Mouse (Mus musculus) thymus, postnatal 36 days (tissue): ENCODE measurements around the gene Rbm7.
"Not testable (repeated sequence)": the region's sequence is repeated elsewhere in the genome, so short reads cannot be mapped to it uniquely, and the experiment has no call there.

ENCODE experiments used
- DNase-seq, 2 experiments: peaks; one replicate each; pipeline ENCODE4 v3.0.0; 2022; ENCODE audit warnings: mixed read lengths in 2 of 2

Rbm7 gene

GRCm38 (mm10) chr9:48494817-48495547 is at the start of gene Rbm7, which contains the start of gene Gm5617:
Gene Rbm7 (minus strand): TSS chr9:48495299.
Gene Gm5617 (plus strand): TSS chr9:48495442.
- DNase-seq = peak; percentile 90 to 94

GRCm38 (mm10) chr9:48538688-48539087 is 43.6 kb upstream of the Rbm7 start:
- DNase-seq = peak; percentile 12 to 19

DNA sequence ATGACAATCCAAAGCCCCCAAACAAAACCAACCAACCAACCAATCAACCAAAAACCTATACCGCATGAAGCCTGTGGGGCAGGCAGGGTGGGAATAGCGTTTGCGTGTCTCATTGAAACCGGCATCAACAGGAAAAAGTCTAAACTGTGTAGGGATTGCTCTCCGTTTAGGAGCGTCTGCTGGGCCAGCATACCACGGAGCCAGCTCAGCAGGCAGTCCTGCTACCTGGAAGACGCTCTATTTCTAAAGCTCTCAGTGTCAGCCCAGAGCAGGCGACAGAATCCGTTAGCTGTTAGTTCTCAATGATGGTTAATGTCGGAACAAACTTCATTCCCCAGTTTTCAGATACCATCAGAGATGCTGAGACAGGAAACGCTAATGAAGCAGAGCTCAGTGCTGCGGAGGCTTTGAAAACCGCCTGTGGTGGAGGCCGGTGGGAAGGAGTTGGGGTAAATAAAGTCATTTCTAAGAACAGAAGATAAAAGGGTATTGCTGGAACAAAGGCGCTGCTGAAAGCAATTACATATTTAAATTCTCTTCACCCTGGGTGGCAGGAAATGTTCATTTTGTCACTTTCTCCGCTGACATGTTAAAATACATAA is 43.0 kb upstream of the Rbm7 start:
- DNase-seq = peak; percentile 28 to 36

DNA sequence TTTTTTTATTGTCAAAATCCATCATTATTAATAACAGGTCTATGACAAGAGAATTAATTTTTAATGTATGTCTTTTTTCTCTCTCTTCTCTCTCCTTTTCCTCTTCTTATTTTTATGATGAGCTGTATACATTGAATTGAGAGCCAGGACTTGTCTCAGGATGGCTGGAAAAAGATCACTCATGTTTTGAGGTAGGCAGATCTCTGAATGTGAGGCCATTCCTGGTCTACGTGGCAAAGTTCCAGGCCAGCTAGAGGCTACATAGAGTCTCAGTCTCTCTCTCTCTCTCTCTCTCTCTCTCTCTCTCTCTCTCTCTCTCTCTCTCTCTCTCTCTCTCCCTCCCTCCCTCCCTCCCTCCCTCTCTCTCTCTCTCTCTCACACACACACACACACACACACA is 42.5 kb upstream of the Rbm7 start:
- not testable (repeated sequence) for DNase-seq

DNA sequence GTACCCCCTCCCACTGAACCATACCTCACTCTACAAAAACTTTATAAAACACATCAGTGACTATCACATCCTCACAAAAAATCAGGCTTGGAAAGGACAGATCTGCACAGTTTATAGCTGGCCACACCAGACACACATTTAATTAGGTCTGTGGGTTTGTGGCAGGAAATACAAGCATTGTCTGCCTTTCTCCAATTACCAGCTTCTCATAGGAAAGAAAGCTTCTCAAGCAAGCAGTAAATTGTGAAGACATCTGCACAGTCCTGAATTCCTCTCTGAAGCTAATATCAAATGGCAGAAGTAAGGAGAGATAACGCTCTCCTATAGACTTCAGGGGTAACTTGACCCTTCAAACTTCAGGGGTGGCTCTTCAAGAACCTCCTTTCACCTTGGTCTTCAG is 41.3 kb upstream of the Rbm7 start:
- DNase-seq = no peak

DNA sequence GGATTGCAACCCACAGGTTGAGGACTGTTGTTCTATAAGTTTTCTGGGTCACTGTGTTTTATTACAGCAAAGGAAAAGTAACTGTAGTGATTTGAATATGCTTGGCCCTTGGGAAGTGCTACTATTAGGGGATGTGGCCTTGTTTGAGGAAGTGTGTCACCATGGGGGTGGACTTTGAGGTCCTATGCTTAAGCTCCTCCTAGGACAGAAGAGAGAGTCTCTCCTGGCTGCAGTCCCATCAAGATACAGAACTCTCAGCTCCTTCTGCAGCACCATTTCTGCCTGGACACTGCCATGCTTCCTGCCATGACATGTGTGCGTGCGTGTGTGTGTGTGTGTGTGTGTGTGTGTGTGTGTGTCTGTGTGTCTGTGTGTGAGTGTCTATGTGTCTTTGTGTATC is 37.6 kb upstream of the Rbm7 start:
- DNase-seq = no peak

- no peak for DNase-seq
These were observed 37.1 kb upstream of the Rbm7 start for GRCm38 (mm10) chr9:48532203-48532602.

GRCm38 (mm10) chr9:48531294-48531693 is 36.2 kb upstream of the Rbm7 start:
- DNase-seq = no peak

DNA sequence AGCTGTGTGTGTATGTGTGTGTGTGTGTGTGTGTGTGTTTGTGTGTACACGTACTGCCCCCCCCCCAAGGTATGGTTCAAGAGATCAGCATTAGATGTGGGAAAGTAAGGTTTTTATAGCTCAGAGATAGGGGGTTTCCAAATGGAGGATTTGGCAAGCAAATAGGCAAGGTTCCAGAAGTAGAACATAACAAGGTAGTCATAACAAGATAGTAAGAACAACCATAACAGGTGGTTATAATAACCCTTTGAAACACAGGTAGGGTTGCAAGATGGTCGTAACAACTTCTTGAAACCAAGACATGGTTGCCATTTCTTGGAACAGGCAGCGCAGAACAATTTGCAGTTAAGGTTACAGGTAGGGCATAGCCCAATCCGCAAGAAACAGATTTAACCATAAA is 31.4 kb upstream of the Rbm7 start:
- DNase-seq = no peak

- no peak for DNase-seq
These were observed 30.5 kb upstream of the Rbm7 start for GRCm38 (mm10) chr9:48525566-48525965.

- DNase-seq = not testable (repeated sequence)
These were observed 25.3 kb upstream of the Rbm7 start for GRCm38 (mm10) chr9:48520405-48520804.

- DNase-seq = no peak
These were observed 22.5 kb upstream of the Rbm7 start for GRCm38 (mm10) chr9:48517372-48518130.

DNA sequence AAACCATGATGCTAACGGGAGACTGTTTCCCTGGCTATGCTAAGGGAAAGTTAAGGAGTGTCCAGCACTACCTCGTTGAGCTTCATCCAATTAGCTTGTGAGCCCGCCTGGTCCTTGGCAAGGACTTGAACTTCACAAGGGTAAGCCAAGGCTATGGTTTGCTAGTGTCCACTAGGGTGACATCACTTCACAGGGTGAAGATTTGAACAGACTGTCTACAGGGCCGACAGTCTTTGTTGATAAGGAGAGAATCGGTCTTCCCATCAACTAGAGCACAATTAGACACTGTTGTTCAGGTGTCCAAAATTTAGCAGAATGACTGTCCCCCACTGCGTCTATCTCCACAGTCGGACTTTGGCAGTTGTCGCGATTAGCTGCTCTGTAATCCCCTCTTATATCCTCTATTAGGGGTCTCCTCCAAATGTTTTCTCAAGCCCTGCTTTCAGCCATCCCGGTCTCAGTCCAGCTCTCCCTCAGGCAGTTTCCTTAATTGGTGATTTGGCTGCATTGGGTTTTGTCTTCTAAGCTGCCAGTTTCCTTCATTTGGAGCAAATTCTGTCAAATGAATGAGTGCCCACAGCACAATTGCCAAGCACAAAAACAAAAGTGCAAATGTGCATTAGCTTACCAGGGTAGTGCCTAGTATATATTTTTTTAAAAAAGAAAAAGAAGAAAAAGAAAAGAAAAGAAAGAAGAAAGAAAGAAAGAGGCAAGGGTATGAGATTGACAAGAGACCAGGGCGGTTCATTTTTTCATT is 21.7 kb upstream of the Rbm7 start:
- no peak for DNase-seq

- DNase-seq = no peak
These were observed 20.2 kb upstream of the Rbm7 start for GRCm38 (mm10) chr9:48515332-48515731.

- DNase-seq = no peak
These were observed 15.0 kb upstream of the Rbm7 start for GRCm38 (mm10) chr9:48510134-48510533.

DNA sequence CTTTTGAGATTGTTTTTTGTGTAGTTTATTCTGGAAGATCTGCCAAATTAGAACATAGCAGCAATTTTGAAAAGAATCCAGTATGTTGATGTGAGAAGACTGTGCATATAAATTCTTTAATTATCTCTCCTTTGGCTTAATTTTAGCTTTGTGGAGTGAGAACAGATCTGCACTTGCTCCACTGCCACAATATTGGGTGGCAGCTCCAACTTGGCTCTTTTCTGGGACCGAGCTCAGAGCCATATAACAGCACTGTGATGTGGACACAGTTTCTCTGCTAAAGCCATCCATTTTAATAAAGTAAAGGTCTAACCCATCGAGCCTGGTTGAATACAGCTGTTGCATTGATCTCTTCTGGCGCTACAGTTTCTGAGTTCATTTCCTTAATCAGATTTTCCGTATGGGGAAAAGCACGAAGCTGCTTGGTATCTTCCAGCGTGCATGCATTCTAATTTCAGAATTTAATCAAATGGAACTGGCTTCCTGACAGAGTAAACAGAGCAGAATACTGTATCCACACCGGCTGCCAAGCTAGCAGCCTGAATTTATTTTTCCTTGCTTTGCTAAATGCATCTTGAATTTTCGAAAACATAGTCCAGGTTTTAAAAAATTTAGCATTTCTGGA is 9.8 kb upstream of the Rbm7 start:
- no peak for DNase-seq

GRCm38 (mm10) chr9:48503001-48503400 is 7.9 kb upstream of the Rbm7 start:
- no peak for DNase-seq

- no peak for DNase-seq
These were observed 6.1 kb upstream of the Rbm7 start for GRCm38 (mm10) chr9:48501192-48501591.

DNA sequence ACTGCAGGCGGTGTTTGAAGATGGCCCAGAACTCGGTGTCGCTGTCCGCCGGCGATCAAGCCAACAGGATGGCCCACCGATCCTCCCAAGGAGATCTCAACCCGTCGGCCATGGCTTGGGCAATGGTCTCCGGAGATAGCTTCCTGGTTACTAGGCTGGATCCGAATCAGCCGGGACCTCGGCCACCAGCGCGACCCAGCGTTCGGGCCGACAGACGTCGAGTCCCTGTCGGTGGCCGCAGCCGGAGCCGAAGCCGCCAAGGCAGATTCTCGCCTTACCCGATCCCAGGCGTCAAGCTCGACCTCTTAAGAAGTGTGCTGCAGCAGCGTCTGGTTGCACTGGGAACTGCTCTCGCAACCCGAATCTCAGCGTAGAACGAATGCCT is 441 bp upstream of the Rbm7 start:
- no peak for DNase-seq

GRCm38 (mm10) chr9:48481214-48482134 is 13.6 kb downstream of the Rbm7 start:
- no peak for DNase-seq

DNA sequence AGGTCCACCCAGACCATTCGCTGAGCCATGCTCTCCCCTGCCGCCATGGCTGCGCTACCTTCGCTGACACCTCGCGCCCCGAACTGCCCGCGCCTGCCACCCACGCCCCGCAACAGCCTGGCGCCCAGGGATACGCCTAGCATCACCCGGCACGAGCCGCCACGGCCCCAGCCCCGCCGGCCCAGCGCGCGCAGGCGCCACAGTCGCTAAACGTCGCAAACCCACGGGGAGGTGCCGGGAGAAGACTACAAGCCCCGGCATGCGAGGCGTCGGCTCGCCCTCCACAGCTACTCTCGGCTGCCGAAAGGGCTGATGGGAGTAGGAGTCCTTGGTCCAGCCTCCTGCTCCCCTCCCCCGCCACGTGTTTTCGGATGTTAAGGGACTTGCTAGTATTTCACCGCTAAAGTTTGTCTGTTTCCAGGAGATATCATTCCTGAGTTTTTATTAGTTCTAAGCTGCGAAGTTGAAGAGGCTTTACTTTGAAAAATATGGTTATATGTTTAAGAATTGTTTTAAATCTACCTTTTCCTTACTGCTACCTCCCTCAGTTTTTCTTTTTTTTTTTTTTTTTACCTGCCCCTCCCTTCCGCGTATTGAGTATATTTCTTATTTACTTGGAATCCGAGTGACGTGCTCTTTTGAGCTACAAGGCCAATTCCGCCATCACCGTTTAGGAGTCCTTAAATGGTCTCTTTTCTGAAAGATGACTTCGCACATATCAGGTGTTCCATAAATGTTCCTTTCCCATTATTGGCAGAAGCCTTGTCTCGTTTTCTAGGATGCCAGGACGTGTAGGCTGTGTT is 14.5 kb downstream of the Rbm7 start, which contains the start of gene Rexo2:
TSS of gene Rexo2 (minus strand) at position 213 of the 803 bp plus-strand sequence.
- peak; percentile 94 to 96 for DNase-seq
